Mouse (Mus musculus): ENCODE results near the gene Bcor.

DNA sequence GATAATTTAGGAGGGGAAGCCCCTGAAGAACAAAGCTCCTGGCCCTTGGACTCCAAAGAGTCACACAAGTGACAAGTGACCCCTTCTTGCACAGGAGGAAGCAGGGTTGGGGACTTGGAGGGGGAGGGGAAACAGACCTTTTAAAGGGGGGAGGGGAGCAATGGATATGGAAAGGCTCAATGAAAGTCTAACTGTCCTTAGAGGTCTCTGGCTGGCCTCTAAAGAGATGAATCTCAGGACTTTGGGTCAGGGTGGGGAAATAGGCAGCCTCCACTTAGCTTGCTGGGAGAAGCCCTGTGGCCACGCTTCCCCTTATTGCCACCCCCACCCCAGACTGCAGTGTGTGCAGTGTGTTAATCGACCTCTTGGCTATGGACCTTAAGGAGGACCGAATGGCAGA lies 158.2 kb downstream of the Bcor start:
- TF ChIP-seq POLR2A (IDR thresholded peaks at IDR 0.05; ENCODE audit: borderline replicate concordance, extremely low read depth, low read depth, low read length) (no peak), CTCF (IDR thresholded peaks at IDR 0.05; ENCODE audit: insufficient read depth, low read length) (no peak)

Data from lung, adult 2 months (tissue).